Mouse (Mus musculus): Measurements from ENCODE around the gene Lpp. TPM values are rescaled to one million over a fixed set of nuclear protein-coding genes. Genes with fewer than 3 reads are reported as not detected.

The Lpp gene
- polyA plus RNA-seq, 1 experiment from 2014 or later = 10.9 TPM

DNA sequence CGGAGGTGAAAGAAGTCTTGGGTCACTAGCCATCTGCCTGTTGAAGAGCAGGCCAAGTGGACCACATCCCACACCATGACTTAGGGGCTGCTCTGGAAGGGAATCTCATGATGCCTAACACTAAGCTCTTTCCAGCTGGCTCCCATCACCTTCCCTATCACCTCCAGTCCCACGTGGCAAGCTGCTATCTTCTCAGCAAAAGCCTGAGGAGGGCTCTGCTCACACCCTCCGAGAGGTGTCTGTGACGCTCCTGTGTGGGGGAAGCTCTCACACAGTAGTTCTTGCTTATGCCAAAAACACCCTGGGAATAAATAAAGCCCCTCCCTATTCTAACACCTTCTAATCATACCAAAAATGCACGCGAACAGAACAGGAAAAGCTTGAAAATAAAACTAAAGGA lies 26.2 kb upstream of the Lpp start:
- Histone ChIP-seq H3K4me3 (ENCODE audit: low read length) (no peak overlapping the region), H3K9me3 (ENCODE audit: control insufficient read depth, low read length) (peaks cover 2% of the 10 kb centered on the region; the same call in 1 of the 2 replicates), H3K27me3 (replicated peaks; ENCODE audit: control insufficient read depth, insufficient read depth, low read length) (no peaks in the 10 kb centered on the region), H3K36me3 (ENCODE audit: control insufficient read depth, insufficient read depth, low read length) (no peaks in the 10 kb centered on the region), H3K4me2 (ENCODE audit: low read length) (no peak overlapping the region), H3K27ac (ENCODE audit: low read depth, low read length) (no peak overlapping the region), H3K9ac (ENCODE audit: low read depth, low read length) (no peak overlapping the region), H3K4me1 (ENCODE audit: control insufficient read depth, insufficient read depth, low read depth, low read length) (no peaks in the 10 kb centered on the region)
- 84% methylated on average over 6 of the region's 6 CpGs for WGBS
- ATAC-seq = no peak

GRCm38 (mm10) chr16:24367506-24367905 lies 25.8 kb upstream of the Lpp start:
- Histone ChIP-seq H3K36me3 (ENCODE audit: control insufficient read depth, insufficient read depth, low read length) (no peaks in the 10 kb centered on the region), H3K9me3 (ENCODE audit: control insufficient read depth, low read length) (peaks cover 2% of the 10 kb centered on the region; the same call in 1 of the 2 replicates), H3K4me2 (ENCODE audit: low read length) (no peak overlapping the region), H3K4me1 (ENCODE audit: control insufficient read depth, insufficient read depth, low read depth, low read length) (no peaks in the 10 kb centered on the region), H3K27me3 (replicated peaks; ENCODE audit: control insufficient read depth, insufficient read depth, low read length) (no peaks in the 10 kb centered on the region), H3K4me3 (ENCODE audit: low read length) (no peak overlapping the region), H3K9ac (ENCODE audit: low read depth, low read length) (no peak overlapping the region), H3K27ac (ENCODE audit: low read depth, low read length) (no peak overlapping the region)
- WGBS = 69% methylated on average over 7 of the region's 7 CpGs
- no peak for ATAC-seq

- Histone ChIP-seq H3K27me3 (replicated peaks; ENCODE audit: control insufficient read depth, insufficient read depth, low read length) (no peaks in the 10 kb centered on the region), H3K4me3 (ENCODE audit: low read length) (no peak overlapping the region), H3K4me2 (ENCODE audit: low read length) (no peak overlapping the region), H3K4me1 (ENCODE audit: control insufficient read depth, insufficient read depth, low read depth, low read length) (no peaks in the 10 kb centered on the region), H3K36me3 (ENCODE audit: control insufficient read depth, insufficient read depth, low read length) (no peaks in the 10 kb centered on the region), H3K27ac (ENCODE audit: low read depth, low read length) (no peak overlapping the region), H3K9me3 (ENCODE audit: control insufficient read depth, low read length) (no peaks in the 10 kb centered on the region), H3K9ac (ENCODE audit: low read depth, low read length) (no peak overlapping the region)
- no peak for ATAC-seq
Measured at GRCm38 (mm10) chr16:24376478-24376877, 16.8 kb upstream of the Lpp start.

- Histone ChIP-seq H3K4me3 (ENCODE audit: low read length) (no peak overlapping the region), H3K4me1 (ENCODE audit: control insufficient read depth, insufficient read depth, low read depth, low read length) (peaks cover 9% of the 10 kb centered on the region), H3K4me2 (ENCODE audit: low read length) (no peak overlapping the region), H3K36me3 (ENCODE audit: control insufficient read depth, insufficient read depth, low read length) (no peaks in the 10 kb centered on the region), H3K9me3 (ENCODE audit: control insufficient read depth, low read length) (no peaks in the 10 kb centered on the region; the same call in 1 of the 2 replicates), H3K27me3 (replicated peaks; ENCODE audit: control insufficient read depth, insufficient read depth, low read length) (no peaks in the 10 kb centered on the region), H3K9ac (ENCODE audit: low read depth, low read length) (no peak overlapping the region), H3K27ac (ENCODE audit: low read depth, low read length) (no peak overlapping the region)
- ATAC-seq = no peak
- WGBS = 71% methylated on average over 5 of the region's 5 CpGs
Measured at GRCm38 (mm10) chr16:24390596-24390995, 2.7 kb upstream of the Lpp start.

- Histone ChIP-seq H3K4me3 (ENCODE audit: low read length) (no peak overlapping the region), H3K9me3 (ENCODE audit: control insufficient read depth, low read length) (no peaks in the 10 kb centered on the region; the same call in 1 of the 2 replicates), H3K27me3 (replicated peaks; ENCODE audit: control insufficient read depth, insufficient read depth, low read length) (no peaks in the 10 kb centered on the region), H3K4me1 (ENCODE audit: control insufficient read depth, insufficient read depth, low read depth, low read length) (peaks cover 9% of the 10 kb centered on the region), H3K4me2 (ENCODE audit: low read length) (no peak overlapping the region), H3K36me3 (ENCODE audit: control insufficient read depth, insufficient read depth, low read length) (no peaks in the 10 kb centered on the region), H3K27ac (ENCODE audit: low read depth, low read length) (no peak overlapping the region), H3K9ac (ENCODE audit: low read depth, low read length) (no peak overlapping the region)
- ATAC-seq = no peak
- 89% methylated on average over 3 of the region's 3 CpGs for WGBS
Measured at GRCm38 (mm10) chr16:24391111-24391510, 2.2 kb upstream of the Lpp start.

- WGBS = 89% methylated on average over 7 of the region's 7 CpGs
- H3K4me3 ChIP-seq (ENCODE audit: low read length) = no peak overlapping the region
- H3K36me3 ChIP-seq (ENCODE audit: control insufficient read depth, insufficient read depth, low read length) = no peaks in the 10 kb centered on the region
- no peaks in the 10 kb centered on the region for H3K27me3 ChIP-seq (replicated peaks; ENCODE audit: control insufficient read depth, insufficient read depth, low read length)
- no peak overlapping the region for H3K9ac ChIP-seq (ENCODE audit: low read depth, low read length)
- H3K4me2 ChIP-seq (ENCODE audit: low read length) = no peak overlapping the region
- ATAC-seq = no peak
- H3K27ac ChIP-seq (ENCODE audit: low read depth, low read length) = no peak overlapping the region
- H3K9me3 ChIP-seq (ENCODE audit: control insufficient read depth, low read length) = no peaks in the 10 kb centered on the region; the same call in 1 of the 2 replicates
- H3K4me1 ChIP-seq (ENCODE audit: control insufficient read depth, insufficient read depth, low read depth, low read length) = peaks cover 9% of the 10 kb centered on the region
Measured at GRCm38 (mm10) chr16:24391901-24392300, 1.4 kb upstream of the Lpp start.

GRCm38 (mm10) chr16:24393556-24394210 lies 376 bp downstream of the Lpp start:
- peak overlapping the region; percentile 84 for H3K27ac ChIP-seq (ENCODE audit: low read depth, low read length)
- H3K9me3 ChIP-seq (ENCODE audit: control insufficient read depth, low read length) = no peaks in the 10 kb centered on the region
- peaks cover 9% of the 10 kb centered on the region for H3K4me1 ChIP-seq (ENCODE audit: control insufficient read depth, insufficient read depth, low read depth, low read length)
- H3K36me3 ChIP-seq (ENCODE audit: control insufficient read depth, insufficient read depth, low read length) = no peaks in the 10 kb centered on the region
- under 1% methylated on average over 37 of the region's 76 CpGs for WGBS
- peak overlapping the region; percentile 86 for H3K4me3 ChIP-seq (ENCODE audit: low read length)
- H3K4me2 ChIP-seq (ENCODE audit: low read length) = peak overlapping the region; percentile 93
- peak overlapping the region; percentile 92 for H3K9ac ChIP-seq (ENCODE audit: low read depth, low read length)
- no peaks in the 10 kb centered on the region for H3K27me3 ChIP-seq (replicated peaks; ENCODE audit: control insufficient read depth, insufficient read depth, low read length)
- peak; percentile 69 for ATAC-seq

DNA sequence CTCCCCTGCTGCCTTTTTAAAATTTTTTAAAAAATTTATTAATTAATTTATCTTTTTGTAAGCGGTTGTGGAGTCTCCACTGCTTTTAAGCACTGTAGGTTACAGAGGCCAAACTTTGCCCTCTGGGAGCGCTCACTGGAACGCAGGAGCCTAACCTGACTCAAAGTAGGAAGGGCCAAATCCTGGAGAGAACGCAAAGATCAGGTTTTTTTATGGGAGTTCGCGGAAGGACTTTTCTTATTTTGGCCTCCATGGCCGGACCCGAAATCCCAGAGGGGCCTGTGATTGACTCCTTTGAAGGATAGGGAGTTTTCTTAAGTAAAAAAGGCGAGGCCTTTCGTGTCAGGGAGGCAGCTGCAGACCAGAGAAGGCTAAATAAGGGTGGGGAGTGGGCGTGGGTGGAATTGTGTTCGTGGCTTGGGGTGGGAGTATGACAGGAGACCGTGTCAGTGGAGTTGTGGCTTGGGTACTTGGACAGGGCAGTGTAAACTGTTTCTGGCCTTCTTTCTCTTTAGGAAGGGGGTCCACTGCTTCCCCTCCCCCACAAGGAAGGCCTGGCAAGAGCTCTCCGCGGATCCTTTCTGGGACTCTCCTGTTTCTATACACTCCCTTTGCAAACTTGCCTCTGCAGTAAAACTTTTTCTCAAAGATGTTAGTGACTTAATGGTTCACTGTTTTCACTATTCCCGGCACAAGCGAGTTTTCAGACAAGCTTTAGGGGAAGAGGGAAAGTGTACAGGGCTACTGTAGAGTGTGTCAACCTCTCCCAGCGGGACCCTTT lies 1.1 kb downstream of the Lpp start:
- H3K4me3 ChIP-seq (ENCODE audit: low read length) = peak overlapping the region; percentile 86
- no peaks in the 10 kb centered on the region for H3K9me3 ChIP-seq (ENCODE audit: control insufficient read depth, low read length)
- peak overlapping the region; percentile 21; the same call in 1 of the 2 replicates for H3K27ac ChIP-seq (ENCODE audit: low read depth, low read length)
- H3K36me3 ChIP-seq (ENCODE audit: control insufficient read depth, insufficient read depth, low read length) = no peaks in the 10 kb centered on the region
- peak overlapping the region; percentile 93 for H3K4me2 ChIP-seq (ENCODE audit: low read length)
- no peak; the same call in 1 of the 2 replicates for ATAC-seq
- 12% methylated on average over 18 of the region's 18 CpGs for whole genome bisulfite sequencing
- H3K27me3 ChIP-seq (replicated peaks; ENCODE audit: control insufficient read depth, insufficient read depth, low read length) = no peaks in the 10 kb centered on the region
- H3K4me1 ChIP-seq (ENCODE audit: control insufficient read depth, insufficient read depth, low read depth, low read length) = peaks cover 9% of the 10 kb centered on the region
- peak overlapping the region; percentile 92 for H3K9ac ChIP-seq (ENCODE audit: low read depth, low read length)

DNA sequence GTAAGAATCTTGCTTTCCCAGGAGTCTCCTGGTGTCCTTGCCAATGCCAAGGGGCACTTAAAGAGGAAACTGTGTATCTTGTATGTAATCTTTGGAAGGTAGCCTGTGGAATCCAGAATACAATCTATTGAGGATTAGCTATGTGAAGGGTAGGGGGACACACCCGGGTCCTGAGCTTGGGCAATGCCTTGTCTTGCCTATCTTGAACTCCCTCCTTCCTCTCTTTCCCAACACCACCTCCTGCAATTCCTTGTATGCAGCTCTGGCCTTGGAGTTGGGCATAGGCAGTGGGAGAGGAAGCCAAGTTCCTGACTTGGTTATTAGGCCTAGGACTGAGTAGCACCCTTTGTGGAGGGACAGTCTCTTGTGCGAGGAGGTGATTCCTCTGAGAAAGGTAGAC lies 1.8 kb downstream of the Lpp start:
- Histone ChIP-seq H3K9me3 (ENCODE audit: control insufficient read depth, low read length) (no peaks in the 10 kb centered on the region), H3K4me1 (ENCODE audit: control insufficient read depth, insufficient read depth, low read depth, low read length) (peaks cover 9% of the 10 kb centered on the region), H3K27me3 (replicated peaks; ENCODE audit: control insufficient read depth, insufficient read depth, low read length) (no peaks in the 10 kb centered on the region), H3K9ac (ENCODE audit: low read depth, low read length) (no peak overlapping the region), H3K27ac (ENCODE audit: low read depth, low read length) (no peak overlapping the region), H3K4me3 (ENCODE audit: low read length) (no peak overlapping the region), H3K4me2 (ENCODE audit: low read length) (peak overlapping the region; percentile 93), H3K36me3 (ENCODE audit: control insufficient read depth, insufficient read depth, low read length) (no peaks in the 10 kb centered on the region)
- 75% methylated on average over 2 of the region's 2 CpGs for WGBS
- ATAC-seq = no peak
